Mouse (Mus musculus) heart, adult 2 months (tissue): ENCODE results near the gene Brwd1. TPM values are rescaled to one million over a fixed set of nuclear protein-coding genes. Genes with fewer than 3 reads are reported as not detected.

Experiments used
- DNase-seq, 2 experiments: peaks; one replicate each; pipeline ENCODE4 v3.0.0; 2021
- H3K27ac ChIP-seq: fragments of 200-600 bp; 2 replicates; pipeline ENCODE4 v1.8.1; 2022
- H3K27me3 ChIP-seq: fragments of 200-500 bp; 2 replicates; pipeline ENCODE4 v1.6.1; 2012; ENCODE audit warnings: mild to moderate bottlenecking, low read length, inconsistent platforms, mixed read lengths; ENCODE audit not compliant: control insufficient read depth, insufficient read depth
- H3K36me3 ChIP-seq: fragments of 200-500 bp; 2 replicates; pipeline ENCODE4 v1.6.1; 2012; ENCODE audit warnings: low read length, inconsistent platforms; ENCODE audit not compliant: control insufficient read depth, insufficient read depth
- H3K4me1 ChIP-seq: fragments of 200-500 bp; 2 replicates; pipeline ENCODE4 v1.6.1; 2011; ENCODE audit warnings: low read length; ENCODE audit not compliant: control insufficient read depth, insufficient read depth
- H3K4me3 ChIP-seq: fragments of 200-600 bp; 2 replicates; pipeline ENCODE4 v1.8.1; 2022
- H3K79me2 ChIP-seq: fragments of 200-500 bp; replicated peaks from 2 replicates; pipeline ENCODE4 v1.6.1; 2012; ENCODE audit warnings: mild to moderate bottlenecking, inconsistent platforms, low read length, moderate library complexity, mixed read lengths; ENCODE audit not compliant: control insufficient read depth, insufficient read depth
- H3K9ac ChIP-seq: fragments of 200-500 bp; 2 replicates; pipeline ENCODE4 v1.6.1; 2012; ENCODE audit warnings: low read depth, mild to moderate bottlenecking, control low read depth, inconsistent platforms, low read length, mixed read lengths
- CTCF ChIP-seq: fragments of 200-600 bp; IDR thresholded peaks from 2 replicates; pipeline ENCODE4 v1.8.1; 2022; ENCODE audit warnings: antibody characterized with exemption, mild to moderate bottlenecking, moderate library complexity
- EP300 ChIP-seq: fragments of 200-500 bp; IDR thresholded peaks from 2 replicates; pipeline ENCODE4 v1.6.1; 2011; ENCODE audit warnings: low read depth, low read length, control low read depth; ENCODE audit not compliant: insufficient read depth
- POLR2A ChIP-seq: fragments of 200-500 bp; IDR thresholded peaks from 2 replicates; pipeline ENCODE4 v1.6.1; 2011; ENCODE audit warnings: mild to moderate bottlenecking, low read depth, low read length, control low read depth; ENCODE audit not compliant: insufficient read depth
- WGBS: fragments of 180-500 bp; shearing (Covaris S2); methylation state at CpG from one replicate; pipeline ENCODE4 v1.1.7; 2018; 5-methylcytosine and 5-hydroxymethylcytosine counted together
- intact Hi-C: fragments of 180-260 bp; cut with DNase I; formaldehyde crosslinking; loops from one replicate; pipeline ENCODE4 v1.15.1; 2025
- long read RNA-seq: library from polyadenylated mRNA; stranded (forward); transcript quantifications from one replicate; pipeline ENCODE4 v2.0.0, GENCODE M21; 2021
- polyA plus RNA-seq: library from polyadenylated mRNA; depleted of rRNA; stranded (reverse); fragments of >200 nt; gene quantifications from 2 replicates; pipeline ENCODE4 v1.2.3, GENCODE M21; 2012; rRNA removed
- total RNA-seq, 2 experiments: library from RNA; stranded (reverse); gene quantifications; 2 replicates each; pipeline ENCODE4 v1.2.3; 2021

Gene Brwd1
- total RNA-seq (10 to 100 TPM; 65.5 to 88.7 TPM), polyA plus RNA-seq (24.4 and 43.8 TPM in 2 replicates)
- long read RNA-seq, transcript Brwd1-203 (5 exons, 2,382 nt) = major isoform, 45 of 51 reads
- long read RNA-seq, partial matches to known transcripts = 1 of 51 reads
- long read RNA-seq, other reads (novel, unspliced or antisense) = 5 of 51 reads

DNA sequence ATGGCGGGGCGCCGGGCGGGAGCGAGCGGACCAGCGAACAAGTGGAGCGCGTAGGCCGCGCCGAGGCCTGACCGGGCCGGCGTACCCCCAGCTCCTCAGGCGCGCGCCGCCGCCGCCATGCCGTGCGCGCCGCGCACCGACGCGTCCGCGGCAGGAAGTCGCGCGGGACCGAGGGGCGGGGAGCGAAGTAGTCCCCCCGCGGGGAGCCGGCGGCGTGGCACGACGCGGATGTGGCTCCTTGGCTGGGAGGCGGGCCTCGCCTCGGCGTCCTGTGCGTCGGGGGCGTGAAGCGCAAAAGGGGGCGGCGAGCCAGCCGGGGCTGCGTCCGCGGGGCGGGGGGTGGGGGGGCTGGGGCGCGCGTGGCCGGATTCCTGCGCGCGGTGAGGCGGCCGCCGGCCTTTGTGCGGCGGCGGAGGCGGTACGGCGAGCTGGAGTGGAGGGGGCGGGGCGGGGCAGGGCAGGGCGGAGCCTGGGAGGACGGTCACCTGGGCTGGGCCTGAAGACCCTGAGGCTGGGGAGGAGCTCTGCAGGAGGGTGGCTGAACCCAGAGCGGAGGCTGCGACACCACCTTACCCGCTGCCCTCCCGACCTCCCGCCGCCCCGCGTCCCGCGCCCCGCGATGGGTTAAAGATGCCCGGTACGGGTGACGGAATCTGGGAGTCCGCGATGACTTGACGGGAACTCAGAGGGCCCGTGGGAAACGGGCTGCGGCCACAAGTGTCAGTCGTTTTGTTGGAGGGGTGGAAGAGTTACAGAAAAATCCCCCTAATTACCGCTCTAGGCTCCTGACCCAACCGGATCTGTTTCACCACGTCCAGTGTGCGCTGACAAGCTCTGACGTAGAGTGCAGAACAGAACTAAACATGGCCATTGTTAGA, at the start of gene Brwd1:
Gene Brwd1, minus strand, starts transcription at position 226 of the 878 bp plus-strand sequence.
- H3K36me3 ChIP-seq = peaks cover 6% of the 10 kb centered on the region; the same call in 1 of the 2 replicates
- H3K27ac ChIP-seq = peak within 1 kb of the TSS; percentile 98
- H3K4me1 ChIP-seq = peaks cover 4% of the 10 kb centered on the region; the same call in 1 of the 2 replicates
- H3K9ac ChIP-seq = peak within 1 kb of the TSS; percentile 99
- H3K4me3 ChIP-seq = peak within 1 kb of the TSS; percentile 76
- intact Hi-C loops = loop anchor here (1.0 to 5.0 kb wide), 4 partner anchors 46 to 110 kb away; partner anchors contain the start of genes Lca5l, Psmg1 and Wrb
- no peaks in the 10 kb centered on the region for H3K27me3 ChIP-seq
- H3K79me2 ChIP-seq = peaks cover 5% of the 10 kb centered on the region
- 1% methylated on average over 84 of the region's 107 CpGs for WGBS
- TF ChIP-seq EP300 (0 out of 2 replicates have a peak, but pooled peaks have one; percentile 4), CTCF (no peak), POLR2A (peak; percentile 89)
- DNase-seq = peak; percentile 93 to 95

GRCm38 (mm10) chr16:96128466-96128865, 46.1 kb upstream of the Brwd1 start:
- peak overlapping the region; percentile 63 for H3K4me3 ChIP-seq
- 0 out of 2 replicates have a peak, but pooled peaks cover 2% of the 10 kb centered on the region for H3K4me1 ChIP-seq
- H3K79me2 ChIP-seq = no peaks in the 10 kb centered on the region
- no peak for TF ChIP-seq CTCF
- no peak for TF ChIP-seq POLR2A
- no peak for TF ChIP-seq EP300
- DNase-seq = no peak
- peaks cover 14% of the 10 kb centered on the region; the same call in 1 of the 2 replicates for H3K36me3 ChIP-seq
- intact Hi-C loops = loop anchor here (1.0 to 2.0 kb wide), 2 partner anchors 14 to 46 kb away; partner anchors contain the start of gene Brwd1
- no peaks in the 10 kb centered on the region for H3K27me3 ChIP-seq
- 4% methylated on average over 9 of the region's 9 CpGs for WGBS
- H3K27ac ChIP-seq = peak overlapping the region; percentile 92
- peak overlapping the region; percentile 77 for H3K9ac ChIP-seq

DNA sequence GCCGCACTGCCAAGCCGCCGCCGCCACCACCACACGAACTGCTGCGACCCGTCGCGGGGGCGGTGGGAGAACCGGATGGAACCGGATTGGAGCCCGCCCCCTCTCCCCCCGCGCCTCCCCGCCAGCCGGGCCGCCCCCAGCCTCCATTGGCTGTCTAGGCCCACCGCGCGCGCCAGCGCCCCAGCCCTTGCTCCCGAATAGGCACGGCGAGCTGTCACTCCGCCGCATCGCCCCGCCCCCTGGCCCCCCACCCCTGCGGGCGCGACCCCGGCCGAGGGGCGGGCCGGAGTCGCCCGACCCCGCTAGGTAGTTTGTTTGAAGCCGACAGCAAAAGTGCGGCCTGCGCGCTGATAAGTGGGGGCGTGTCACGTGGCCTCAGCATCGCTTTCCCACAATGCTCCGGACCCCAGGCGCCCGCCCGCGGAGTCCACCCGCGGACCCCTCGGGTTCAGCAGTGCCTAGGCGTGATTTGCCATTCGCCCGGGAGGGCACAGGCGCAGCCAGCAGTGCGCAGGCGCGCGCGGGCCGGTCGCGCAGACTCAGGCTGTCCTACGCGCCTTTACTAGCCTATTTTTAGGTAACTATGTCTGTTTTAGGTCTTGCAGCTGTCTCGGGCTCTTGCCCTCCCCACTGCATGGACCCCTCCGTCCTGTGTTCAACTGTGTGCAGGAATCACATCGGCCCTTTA, 45.5 kb upstream of the Brwd1 start, which contains the start of gene Hmgn1:
Gene Hmgn1, minus strand, starts transcription at position 73 of the 688 bp plus-strand sequence.
- Histone ChIP-seq H3K27me3 (no peaks in the 10 kb centered on the region), H3K36me3 (peaks cover 14% of the 10 kb centered on the region; the same call in 1 of the 2 replicates), H3K4me3 (peak within 1 kb of the TSS; percentile 63), H3K27ac (peak within 1 kb of the TSS; percentile 92), H3K4me1 (0 out of 2 replicates have a peak, but pooled peaks cover 2% of the 10 kb centered on the region), H3K9ac (peak within 1 kb of the TSS; percentile 84), H3K79me2 (no peaks in the 10 kb centered on the region)
- under 1% methylated on average over 69 of the region's 72 CpGs for WGBS
- peak; percentile 96 for TF ChIP-seq POLR2A
- no peak for TF ChIP-seq CTCF
- TF ChIP-seq EP300 = 0 out of 2 replicates have a peak, but pooled peaks have one; percentile 66
- intact Hi-C loops = loop anchor here (1.0 to 2.0 kb wide), 2 partner anchors 15 to 46 kb away; partner anchors contain the start of gene Brwd1
- DNase-seq = peak; percentile 95 to 98

DNA sequence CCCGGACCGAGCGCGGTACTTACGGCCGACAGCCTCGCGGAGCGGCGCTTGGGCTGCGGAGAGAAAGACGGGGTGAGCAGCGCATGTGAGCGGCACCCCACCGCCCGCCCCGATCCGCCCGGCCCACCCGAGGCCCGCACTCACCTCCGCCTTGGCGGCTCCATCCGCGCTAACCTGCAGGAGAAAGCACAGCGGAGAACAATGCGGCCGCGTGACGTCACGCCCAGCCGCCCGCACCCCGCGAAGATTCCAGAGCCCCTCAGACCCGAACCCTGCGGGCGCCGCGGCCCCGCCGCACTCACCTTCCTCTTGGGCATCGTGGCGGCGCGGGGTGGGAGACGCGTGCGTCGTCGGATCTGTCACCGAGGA, 44.9 kb upstream of the Brwd1 start:
- Histone ChIP-seq H3K36me3 (peaks cover 14% of the 10 kb centered on the region; the same call in 1 of the 2 replicates), H3K79me2 (no peaks in the 10 kb centered on the region), H3K4me1 (0 out of 2 replicates have a peak, but pooled peaks cover 2% of the 10 kb centered on the region), H3K9ac (peak overlapping the region; percentile 84), H3K27ac (peak overlapping the region; percentile 92), H3K27me3 (no peaks in the 10 kb centered on the region), H3K4me3 (peak overlapping the region; percentile 63)
- intact Hi-C loops = no loop called here
- no peak for DNase-seq
- TF ChIP-seq EP300 (no peak), POLR2A (no peak), CTCF (no peak)
- WGBS = under 1% methylated on average over 52 of the region's 52 CpGs

GRCm38 (mm10) chr16:96126684-96127171, 44.4 kb upstream of the Brwd1 start:
- intact Hi-C loops = no loop called here
- TF ChIP-seq EP300 (no peak), CTCF (no peak), POLR2A (no peak)
- H3K9ac ChIP-seq = peak overlapping the region; percentile 84
- DNase-seq = no peak
- 0 out of 2 replicates have a peak, but pooled peaks cover 2% of the 10 kb centered on the region for H3K4me1 ChIP-seq
- peak overlapping the region; percentile 92 for H3K27ac ChIP-seq
- 4% methylated on average over 19 of the region's 19 CpGs for WGBS
- H3K27me3 ChIP-seq = no peaks in the 10 kb centered on the region
- H3K79me2 ChIP-seq = no peaks in the 10 kb centered on the region
- H3K36me3 ChIP-seq = peaks cover 14% of the 10 kb centered on the region; the same call in 1 of the 2 replicates
- H3K4me3 ChIP-seq = peak overlapping the region; percentile 63
